Mouse (Mus musculus): ENCODE measurements around the gene Gpcpd1. TPM values are rescaled to one million over a fixed set of nuclear protein-coding genes. Genes with fewer than 3 reads are reported as not detected.

Gpcpd1 gene
- total RNA-seq, 2 experiments from 2014 or later: 251 to 323 TPM

DNA sequence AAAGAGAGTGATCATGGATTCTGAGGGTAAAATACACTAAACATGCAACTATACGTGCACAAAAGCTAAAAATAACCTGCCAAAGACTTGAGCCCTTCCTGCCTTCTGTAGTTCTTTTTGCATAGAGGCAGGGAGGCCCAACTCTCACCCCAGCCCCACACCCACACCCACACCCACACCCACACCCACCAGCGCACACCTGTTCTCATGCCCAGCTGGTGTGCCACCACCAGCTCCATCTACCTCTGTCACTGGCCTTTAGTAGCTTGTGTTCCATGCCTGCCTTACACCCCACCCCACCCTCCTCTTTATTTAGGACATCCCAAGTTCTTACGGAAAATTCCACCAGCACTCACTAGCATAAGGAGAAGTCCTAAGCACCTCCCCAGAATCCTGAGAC lies 89.2 kb downstream of the Gpcpd1 start:
- intact Hi-C loops (cut with DNase I): no loop called here
- DNase-seq: no peak

DNA sequence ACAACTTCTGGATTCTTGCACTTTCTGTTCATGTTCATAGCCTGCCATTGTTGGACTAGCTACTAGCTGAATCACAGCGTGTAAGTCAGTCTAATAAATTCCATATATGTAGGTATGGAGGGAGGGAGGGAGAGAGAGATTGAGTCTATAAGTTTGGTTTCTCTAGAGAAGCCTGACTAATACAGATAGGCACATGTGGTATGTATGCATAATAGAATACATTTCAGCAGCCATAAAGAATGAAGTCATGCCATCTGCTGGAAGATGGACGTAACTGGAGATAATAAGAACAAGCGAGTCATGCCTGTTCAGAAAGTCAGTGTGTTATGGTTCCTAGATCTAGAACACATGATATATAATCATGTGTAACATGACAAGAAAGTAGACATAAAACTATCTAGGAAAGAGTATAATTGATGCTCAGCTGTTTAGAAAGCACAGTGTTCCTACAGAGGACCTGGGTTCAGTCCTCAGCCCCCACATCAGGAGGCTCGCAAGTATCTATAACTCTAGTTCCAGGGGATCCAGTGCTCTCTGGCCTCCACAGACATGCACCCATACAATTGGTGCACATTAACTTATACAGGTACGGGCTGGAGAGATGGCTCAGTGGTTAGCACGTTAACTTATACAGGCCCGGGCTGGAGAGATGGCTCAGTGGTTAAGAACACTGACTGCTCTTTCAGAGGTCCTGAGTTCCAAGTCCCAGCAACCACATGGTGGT lies 90.0 kb downstream of the Gpcpd1 start:
- intact Hi-C loops (cut with DNase I): no loop called here
- DNase-seq: no peak

DNA sequence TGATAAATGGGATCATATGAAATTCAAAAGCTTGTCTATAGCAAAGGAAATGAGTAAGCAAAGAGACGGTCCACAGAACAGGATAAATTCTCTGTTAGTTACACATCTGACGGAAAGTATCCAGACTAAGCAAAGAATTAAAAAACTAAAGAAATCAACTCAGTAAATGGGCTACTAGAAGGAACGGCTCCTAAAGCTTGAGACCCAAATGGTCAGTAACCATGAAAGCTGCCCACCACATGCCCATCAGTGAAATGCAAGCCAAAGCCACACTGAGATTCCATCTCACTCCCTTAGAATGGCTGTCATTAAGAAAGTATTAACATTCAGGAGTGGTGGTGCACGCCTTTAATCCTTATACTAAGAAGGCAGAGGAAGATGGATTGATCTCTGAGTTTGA lies 94.3 kb downstream of the Gpcpd1 start:
- intact Hi-C loops (cut with DNase I): no loop called here
- DNase-seq: no peak

DNA sequence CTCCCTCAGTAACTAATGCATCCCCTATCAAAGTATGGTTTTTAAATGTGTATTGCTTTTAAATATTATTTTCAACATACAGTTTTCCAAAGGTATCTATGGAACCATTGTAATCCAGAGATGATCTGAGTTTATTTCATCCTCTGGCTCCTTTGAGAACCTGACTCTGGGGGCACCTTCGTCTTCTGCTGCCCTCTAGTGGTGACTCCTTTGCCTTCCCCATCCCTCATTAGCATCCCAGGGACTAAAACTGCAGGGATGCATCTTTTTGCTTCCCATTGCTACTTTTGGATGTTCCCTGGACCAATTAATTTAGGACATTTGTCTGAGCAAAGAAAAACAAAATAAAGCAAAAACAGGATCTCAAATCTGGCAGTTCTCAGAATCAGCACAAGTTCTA lies 102.1 kb downstream of the Gpcpd1 start:
- peak; percentile 48 to 60 for DNase-seq
- intact Hi-C loops (cut with DNase I): loop anchor here (1.0 to 10.0 kb wide), 4 partner anchors 96 to 661 kb away; partner anchors contain the start of gene Cds2

DNA sequence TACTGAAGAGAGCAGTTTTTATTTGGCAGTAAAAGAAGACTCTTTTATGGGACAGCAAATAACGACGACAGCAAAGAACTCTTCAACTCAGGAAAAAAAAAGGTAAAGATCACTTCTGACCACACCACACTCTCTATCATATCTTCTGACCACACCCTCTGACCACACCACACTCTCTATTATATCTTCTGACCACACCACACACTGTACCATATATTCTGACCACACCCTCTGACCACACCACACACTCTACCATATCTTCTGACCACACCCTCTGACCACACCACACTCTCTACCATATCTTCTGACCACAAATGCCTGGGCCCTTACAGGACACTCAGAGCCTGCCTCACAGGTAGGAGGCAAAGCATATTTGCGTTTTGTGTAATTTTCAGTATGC lies 106.0 kb downstream of the Gpcpd1 start:
- intact Hi-C loops (cut with DNase I): loop anchor here (10.0 kb wide), 1 partner anchor 657 kb away; no protein-coding TSS in a partner anchor
- no peak for DNase-seq

Other genes with a start within 250 kb of the Gpcpd1 start
- under 1 TPM in 1 of 2 experiments, not detected in 1; 0.11 TPM for gene Prokr2, start 202.3 kb downstream of the Gpcpd1 start, total RNA-seq (2021)
- gene Shld1, start 99.2 kb upstream of the Gpcpd1 start, total RNA-seq (2021): 10 to 100 TPM; 49.3 to 59.3 TPM
- under 1 TPM; 0.16 to 0.61 TPM for gene Chgb, start 193.5 kb upstream of the Gpcpd1 start, total RNA-seq (2021)
- 1 to 10 TPM; 6.9 to 7.0 TPM for gene Trmt6, start 228.3 kb upstream of the Gpcpd1 start, total RNA-seq (2021)
- 1 to 10 TPM; 1.8 to 2.4 TPM for gene Mcm8, start 228.4 kb upstream of the Gpcpd1 start, total RNA-seq (2021)